Mouse (Mus musculus) E14TG2a.4 (cell line): ENCODE measurements around the gene Tatdn3.

Source experiments
- CTCF ChIP-seq: conservative IDR thresholded peaks from 2 replicates; pipeline ENCODE4 v1.5.1; 2014; ENCODE audit warnings: low read length
- NANOG ChIP-seq: IDR thresholded peaks from 2 replicates; pipeline ENCODE4 v1.6.1; 2014; ENCODE audit warnings: borderline replicate concordance, low read length, mixed read lengths
- POU5F1 ChIP-seq: IDR thresholded peaks from 2 replicates; pipeline ENCODE4 v1.6.1; 2014; ENCODE audit warnings: low read length, borderline replicate concordance

DNA sequence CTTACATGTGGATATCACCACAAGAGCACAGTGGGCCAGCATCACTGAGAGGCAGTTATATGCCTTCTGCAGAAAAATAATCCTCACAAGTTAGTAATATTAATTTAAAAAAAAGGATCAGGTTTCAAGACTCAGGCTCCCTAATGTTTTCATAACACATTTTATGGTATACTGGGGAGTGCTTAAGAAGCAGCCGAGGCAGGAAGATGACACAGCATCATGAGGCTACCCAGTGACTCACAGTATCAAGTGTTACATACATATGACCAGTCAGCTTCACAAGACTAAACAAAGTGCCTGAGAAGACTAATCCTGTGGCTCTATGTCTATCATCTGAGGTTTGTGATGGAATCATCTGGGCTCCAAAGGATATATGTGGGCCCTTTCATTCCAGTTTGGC is 64.7 kb downstream of the Tatdn3 start:
- TF ChIP-seq CTCF (no peak), POU5F1 (no peak), NANOG (no peak)
